Mouse (Mus musculus) liver, adult (tissue): ENCODE results near the gene Gm28576.
"Not testable (repeated sequence)": the region's sequence is repeated elsewhere in the genome, so short reads cannot be mapped to it uniquely, and the experiment has no call there.

ENCODE experiments used
- GATA4 ChIP-seq: IDR thresholded peaks from 2 replicates; pipeline ENCODE4 v1.6.1; 2014; ENCODE audit warnings: mild to moderate bottlenecking, low read length; ENCODE audit not compliant: insufficient replicate concordance

Gene Gm28576

DNA sequence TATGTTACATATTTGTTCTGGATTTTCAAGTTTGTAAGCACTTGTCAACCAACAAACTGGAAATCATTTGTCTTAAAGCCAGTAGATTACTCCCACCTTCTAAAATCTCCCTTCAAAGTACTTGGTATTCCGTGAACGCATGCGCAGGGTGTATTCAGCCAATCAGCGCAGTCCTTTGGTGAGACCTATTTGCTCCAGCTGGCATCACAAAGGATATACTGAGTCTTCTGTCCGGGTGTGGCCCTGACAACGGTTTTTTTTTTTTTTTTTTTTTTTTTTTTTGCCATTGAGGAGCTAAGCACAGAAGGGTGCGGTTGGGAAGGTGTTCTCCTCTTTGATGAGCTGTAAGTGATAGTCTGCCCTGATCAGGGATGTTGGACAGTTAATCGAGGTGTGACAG, at the start of gene Gm28576:
Gene Gm28576 (plus strand): TSS at position 301 of the 400 bp plus-strand sequence.
- not testable (repeated sequence) for TF ChIP-seq GATA4
